Mouse (Mus musculus) lung, postnatal 0 days (tissue): Measurements from ENCODE around the gene Mmp11.

Source experiments
- CTCF ChIP-seq: IDR thresholded peaks from 2 replicates; pipeline ENCODE4 v1.5.1; 2016; ENCODE audit warnings: antibody characterized with exemption, mild to moderate bottlenecking
- EP300 ChIP-seq: IDR thresholded peaks from 2 replicates; pipeline ENCODE4 v1.6.1; 2016; ENCODE audit warnings: antibody characterized with exemption, mild to moderate bottlenecking, control low read depth

GRCm38 (mm10) chr10:75889406-75890153 lies 46.7 kb downstream of the Mmp11 start:
- no peak for TF ChIP-seq CTCF
- TF ChIP-seq EP300 = no peak
